Mouse (Mus musculus): ENCODE measurements at regions not wholly inside any gene's neighbourhood (a gene's known extent, or its start where the extent isn't known, plus 50 kb on each side); places are given as distances from the start of the nearest gene placed in this dataset.

GRCm38 (mm10) chr6:81323690-81324089 is 599.8 kb upstream of the Gcfc2 start:
- Histone ChIP-seq H3K79me2 (ENCODE audit: control insufficient read depth, insufficient read depth, low read length, poor library complexity) (no peaks in the 10 kb centered on the region), H3K9me3 (replicated peaks; ENCODE audit: insufficient read depth, low read length) (no peaks in the 10 kb centered on the region), H3K27ac (ENCODE audit: control insufficient read depth, low read depth, low read length) (no peak overlapping the region), H3K27me3 (ENCODE audit: control insufficient read depth in 1 of 2, insufficient read depth in 2 of 2, low read length in 2 of 2) (no peaks in the 10 kb centered on the region), H3K4me1 (ENCODE audit: control insufficient read depth in 1 of 2, insufficient read depth in 2 of 2, low read length in 2 of 2) (no peaks in the 10 kb centered on the region), H3K4me3 (ENCODE audit: control insufficient read depth in 1 of 2, insufficient read depth in 1 of 2, low read depth in 2 of 2, low read length in 2 of 2) (no peak overlapping the region), H3K36me3 (ENCODE audit: control insufficient read depth in 1 of 2, insufficient read depth in 2 of 2, low read length in 2 of 2) (no peaks in the 10 kb centered on the region), H3K9ac (ENCODE audit: control insufficient read depth, low read depth, low read length, poor library complexity, severe bottlenecking) (no peak overlapping the region)
- TF ChIP-seq GATA1 (IDR thresholded peaks at IDR 0.05; ENCODE audit: low read depth, low read length) (no peak), MAX (IDR thresholded peaks at IDR 0.05; ENCODE audit: low read length) (no peak), CHD2 (IDR thresholded peaks at IDR 0.05; ENCODE audit: low read length) (no peak), MAFK (IDR thresholded peaks at IDR 0.05; ENCODE audit: borderline replicate concordance, low read depth, low read length) (no peak), USF2 (IDR thresholded peaks at IDR 0.05; ENCODE audit: borderline replicate concordance in 1 of 2, insufficient read depth in 1 of 2, low read depth in 1 of 2, low read length in 2 of 2) (no peak), SMC3 (IDR thresholded peaks at IDR 0.05; ENCODE audit: low read depth, low read length) (no peak), RCOR1 (IDR thresholded peaks at IDR 0.05; ENCODE audit: low read depth, low read length) (no peak), BHLHE40 (IDR thresholded peaks at IDR 0.05; ENCODE audit: borderline replicate concordance, low read depth, low read length) (no peak), ZNF384 (IDR thresholded peaks at IDR 0.05; ENCODE audit: low read depth, low read length) (no peak), TBP (IDR thresholded peaks at IDR 0.05; ENCODE audit: low read depth, low read length) (no peak)
- no peak for DNase-seq (ENCODE audit: low read depth, low spot score)

GRCm38 (mm10) chr6:81363969-81364529 is 559.4 kb upstream of the Gcfc2 start:
- Histone ChIP-seq H3K9ac (ENCODE audit: control insufficient read depth, low read depth, low read length, poor library complexity, severe bottlenecking) (no peak overlapping the region), H3K27ac (ENCODE audit: control insufficient read depth, low read depth, low read length) (no peak overlapping the region), H3K27me3 (ENCODE audit: control insufficient read depth in 1 of 2, insufficient read depth in 2 of 2, low read length in 2 of 2) (no peaks in the 10 kb centered on the region), H3K4me3 (ENCODE audit: control insufficient read depth in 1 of 2, insufficient read depth in 1 of 2, low read depth in 2 of 2, low read length in 2 of 2) (no peak overlapping the region), H3K9me3 (replicated peaks; ENCODE audit: insufficient read depth, low read length) (no peaks in the 10 kb centered on the region), H3K79me2 (ENCODE audit: control insufficient read depth, insufficient read depth, low read length, poor library complexity) (no peaks in the 10 kb centered on the region), H3K36me3 (ENCODE audit: control insufficient read depth in 1 of 2, insufficient read depth in 2 of 2, low read length in 2 of 2) (no peaks in the 10 kb centered on the region), H3K4me1 (ENCODE audit: control insufficient read depth in 1 of 2, insufficient read depth in 2 of 2, low read length in 2 of 2) (no peaks in the 10 kb centered on the region)
- no peak for DNase-seq (ENCODE audit: low read depth, low spot score)
- TF ChIP-seq NELFE (IDR thresholded peaks at IDR 0.05; ENCODE audit: low read depth, low read length) (no peak), ZMIZ1 (IDR thresholded peaks at IDR 0.05; ENCODE audit: low read depth, low read length) (no peak), GABPA (IDR thresholded peaks at IDR 0.05; ENCODE audit: low read depth, low read length) (no peak), HCFC1 (IDR thresholded peaks at IDR 0.05; ENCODE audit: low read depth, low read length) (no peak), NRF1 (IDR thresholded peaks at IDR 0.05; ENCODE audit: insufficient read depth, low read depth, low read length, poor library complexity, severe bottlenecking) (no peak), GATA1 (IDR thresholded peaks at IDR 0.05; ENCODE audit: low read depth, low read length) (no peak), ZNF384 (IDR thresholded peaks at IDR 0.05; ENCODE audit: low read depth, low read length) (no peak), BHLHE40 (IDR thresholded peaks at IDR 0.05; ENCODE audit: borderline replicate concordance, low read depth, low read length) (no peak)

Measured in MEL (cell line).